Mouse (Mus musculus) bone marrow macrophage, adult 2 months (primary cell): ENCODE data around the gene Usp13.

Experiments used
- CTCF ChIP-seq: IDR thresholded peaks from 2 replicates; pipeline ENCODE4 v1.5.1; 2012; ENCODE audit warnings: low read depth, mild to moderate bottlenecking, low read length, moderate library complexity
- POLR2A ChIP-seq: IDR thresholded peaks from 2 replicates; pipeline ENCODE4 v1.6.1; 2012; ENCODE audit warnings: mild to moderate bottlenecking, low read depth, low read length, borderline replicate concordance

- TF ChIP-seq CTCF (no peak), POLR2A (no peak)
Observed at GRCm38 (mm10) chr3:32770781-32771180, 46.6 kb upstream of the Usp13 start.
